Mouse (Mus musculus): ENCODE measurements around the gene Mettl24.
"Not testable (repeated sequence)": the region's sequence is repeated elsewhere in the genome, so short reads cannot be mapped to it uniquely, and the experiment has no call there.

Gene Mettl24

DNA sequence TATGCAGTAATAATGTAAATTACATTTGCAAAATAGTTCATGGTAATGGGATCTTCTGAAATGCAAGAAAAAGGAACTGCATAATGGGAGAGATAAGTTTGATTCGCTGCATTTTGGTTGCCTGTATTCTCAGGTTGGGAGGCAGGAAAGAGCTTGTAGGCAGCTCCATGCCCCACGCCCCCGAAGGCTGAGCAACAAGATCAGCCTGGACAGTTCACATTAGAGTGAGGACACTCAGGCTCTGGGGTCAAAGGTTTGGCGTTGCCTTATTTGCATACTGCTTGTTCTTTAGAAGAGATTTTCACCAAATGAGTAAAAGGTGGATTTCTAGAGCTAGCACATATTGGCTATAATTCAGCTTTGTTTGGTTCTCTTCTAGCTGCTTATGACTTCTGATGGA lies 123.1 kb downstream of the Mettl24 start:
- DNase-seq (ENCODE audit: low read depth, low spot score), result no peak

DNA sequence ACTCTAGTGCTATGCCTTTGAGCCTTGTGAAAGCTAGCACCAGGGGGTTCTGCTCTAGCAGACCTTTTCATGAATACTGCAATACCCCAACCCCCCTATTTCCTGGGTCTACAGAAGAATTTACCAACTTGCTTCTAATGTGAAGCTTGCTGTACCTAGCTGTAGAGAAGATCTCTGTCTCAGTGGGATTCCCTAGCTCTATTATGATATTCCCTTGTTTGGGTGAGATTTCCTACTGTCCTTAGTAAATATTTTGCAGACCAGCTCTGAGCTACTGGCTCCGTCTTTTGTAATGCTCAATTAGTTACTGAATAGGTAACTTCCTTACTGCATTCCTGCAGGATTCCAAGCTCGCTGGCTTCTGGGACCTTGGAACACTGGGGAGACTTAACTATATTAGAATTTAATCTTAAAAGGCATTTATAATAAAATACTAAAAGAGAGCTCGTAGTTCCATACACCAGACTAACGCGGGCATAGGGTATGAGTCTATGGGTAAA lies 126.4 kb downstream of the Mettl24 start:
- not testable (repeated sequence) for DNase-seq (ENCODE audit: low read depth, low spot score)

DNA sequence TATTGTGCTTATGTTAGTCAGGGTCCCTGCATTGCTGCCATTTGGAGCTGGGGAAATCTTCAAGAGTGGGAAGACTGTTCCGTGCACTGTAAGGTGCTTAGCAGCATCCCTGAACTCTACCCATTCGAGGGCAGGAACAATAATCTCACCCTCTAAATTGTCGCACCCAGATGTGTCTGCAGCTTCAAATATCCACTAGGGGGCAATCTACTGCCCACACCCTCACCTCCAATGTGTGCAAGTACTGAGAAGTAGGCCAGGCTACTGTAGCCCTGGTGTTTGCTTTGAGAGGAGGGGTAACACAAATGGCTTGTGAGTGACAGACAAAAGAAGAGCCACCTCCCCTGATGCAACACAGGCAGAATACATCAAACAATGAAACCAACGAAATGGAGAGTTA lies 130.5 kb downstream of the Mettl24 start:
- no peak for DNase-seq (ENCODE audit: low read depth, low spot score)

DNA sequence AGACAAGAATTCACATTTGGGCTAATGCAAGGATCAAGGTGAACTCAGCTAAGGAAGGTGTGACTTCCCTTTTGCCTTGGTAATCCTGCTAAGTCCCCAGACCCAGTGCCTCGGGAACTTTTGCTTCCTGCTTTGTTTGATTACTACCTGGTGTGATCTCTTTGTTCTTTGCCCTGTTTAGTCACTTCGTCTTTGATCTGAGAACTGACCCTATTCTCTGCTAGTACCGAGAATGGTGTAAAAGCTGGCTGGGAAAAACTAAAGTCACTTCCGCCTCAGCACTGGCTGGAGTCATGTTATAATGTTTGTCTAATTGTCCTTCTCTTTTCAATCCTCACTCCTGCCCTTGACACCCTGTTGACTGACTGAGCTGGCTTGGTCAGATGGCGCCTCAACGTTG lies 133.4 kb downstream of the Mettl24 start:
- DNase-seq (ENCODE audit: low read depth, low spot score), result no peak

DNA sequence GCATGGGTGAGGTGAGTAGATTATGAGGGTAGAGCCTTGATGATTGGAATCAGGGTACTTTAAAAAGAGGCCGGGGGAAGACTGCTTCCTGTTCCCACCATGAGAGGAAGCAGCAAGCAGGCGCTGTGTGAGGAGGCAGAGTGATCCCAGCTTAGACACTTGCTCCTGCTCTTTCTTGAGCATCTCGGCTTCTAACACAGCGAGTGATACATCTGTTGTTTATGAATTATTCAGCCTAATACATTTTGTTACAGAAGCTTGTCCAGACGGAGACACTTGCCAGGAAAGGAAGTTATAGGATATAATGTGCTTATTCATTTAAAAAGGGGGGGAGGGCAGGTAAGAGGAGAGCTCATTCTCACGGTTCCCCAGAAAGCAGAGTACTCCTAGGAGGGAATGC lies 142.9 kb downstream of the Mettl24 start:
- DNase-seq (ENCODE audit: low read depth, low spot score), result peak; percentile 42

DNA sequence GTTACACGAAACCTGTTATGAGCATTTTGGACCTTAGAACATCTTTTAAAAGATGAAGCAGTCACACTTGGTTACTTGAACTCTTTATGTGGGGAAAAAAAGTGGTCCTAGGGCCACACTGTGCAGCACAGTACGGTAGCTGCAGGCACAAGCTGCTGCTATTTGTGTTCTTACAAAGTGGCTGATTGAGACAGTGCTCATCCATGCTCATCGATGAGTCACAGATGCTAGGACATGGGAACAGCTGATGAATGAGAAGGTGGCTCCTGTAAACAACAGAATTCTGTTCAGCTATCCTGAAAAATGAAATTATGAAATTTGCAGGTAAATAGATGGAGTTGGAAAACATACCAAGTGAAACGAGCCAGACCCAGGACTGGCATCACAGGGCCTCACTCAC lies 144.6 kb downstream of the Mettl24 start:
- DNase-seq (ENCODE audit: low read depth, low spot score), result no peak

DNA sequence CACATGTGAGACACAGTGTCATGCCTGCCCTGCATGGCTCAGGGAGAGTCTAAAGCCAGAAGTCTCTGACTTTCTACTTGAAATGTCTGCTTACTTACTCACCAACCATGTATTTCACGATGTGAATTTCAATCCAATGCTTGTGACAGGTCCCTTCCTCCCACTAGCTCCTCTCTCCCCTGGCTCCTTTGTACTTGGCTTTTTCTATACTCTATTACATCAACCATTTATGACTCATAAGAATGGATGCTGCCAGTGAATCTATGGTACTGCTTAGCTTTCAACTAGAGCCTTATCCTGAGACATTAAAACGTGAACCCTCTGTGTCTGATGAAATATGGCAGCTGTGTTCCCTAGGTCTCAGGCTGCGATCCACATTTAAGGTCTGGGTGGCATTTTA lies 147.2 kb downstream of the Mettl24 start:
- DNase-seq (ENCODE audit: low read depth, low spot score), result peak; percentile 72

DNA sequence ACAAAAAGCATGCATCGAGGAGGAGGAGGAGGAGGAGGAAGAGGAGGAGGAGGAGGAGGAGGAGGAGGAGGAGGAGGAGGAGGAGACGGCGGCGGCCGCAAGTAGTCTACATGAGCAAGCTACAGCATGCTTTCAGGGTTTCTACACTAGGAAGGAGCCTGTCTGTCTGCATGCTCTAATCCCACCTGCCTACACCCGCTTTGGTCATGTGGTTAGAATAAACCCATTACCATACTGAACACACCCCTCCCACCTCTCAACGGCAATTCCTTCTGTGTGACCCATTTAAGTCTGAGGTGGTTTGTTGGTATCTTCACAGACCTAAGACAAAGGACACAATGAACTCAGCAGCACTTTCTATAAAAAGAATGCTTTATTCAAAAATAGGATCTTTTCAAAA lies 148.2 kb downstream of the Mettl24 start:
- no peak for DNase-seq (ENCODE audit: low read depth, low spot score)

DNA sequence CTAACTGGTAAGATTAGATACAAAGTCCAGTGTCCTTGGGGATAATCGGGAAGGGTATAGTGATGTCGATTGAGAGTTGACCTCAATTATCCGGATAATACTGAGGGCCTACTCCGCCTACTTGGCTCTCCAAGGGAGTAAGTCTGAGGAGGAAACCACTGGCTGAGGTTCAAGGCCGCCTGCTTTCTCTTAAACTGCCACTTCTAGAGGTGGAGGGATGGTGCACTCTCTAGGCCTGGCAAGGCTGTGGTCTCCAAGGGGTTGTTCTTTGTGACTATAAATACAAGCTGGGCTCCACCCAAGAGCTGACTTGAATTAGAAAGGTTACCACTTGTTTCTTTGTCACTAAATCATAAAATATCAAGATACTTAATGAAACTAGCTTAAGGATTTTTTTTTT lies 157.0 kb downstream of the Mettl24 start:
- DNase-seq (ENCODE audit: low read depth, low spot score), result no peak

DNA sequence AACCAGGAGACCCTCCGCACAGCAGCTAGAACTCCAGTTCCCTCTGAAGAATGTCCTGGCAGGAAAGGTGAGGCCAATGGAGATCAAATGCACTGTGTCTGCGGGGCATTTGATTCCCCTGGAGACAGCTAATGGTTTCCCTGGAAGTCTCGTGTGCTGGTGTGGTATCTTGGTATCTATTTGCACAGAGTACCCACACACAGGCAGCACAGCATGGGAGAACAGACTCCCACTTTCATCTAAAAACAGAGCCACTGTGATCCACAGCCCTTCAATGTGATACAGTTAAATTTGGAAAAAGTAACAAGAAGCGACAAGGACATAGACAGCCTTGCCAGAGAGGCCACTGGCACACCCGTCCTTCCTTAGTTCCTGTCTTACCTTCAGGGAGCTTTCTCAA lies 160.8 kb downstream of the Mettl24 start:
- peak; percentile 83 for DNase-seq (ENCODE audit: low read depth, low spot score)

DNA sequence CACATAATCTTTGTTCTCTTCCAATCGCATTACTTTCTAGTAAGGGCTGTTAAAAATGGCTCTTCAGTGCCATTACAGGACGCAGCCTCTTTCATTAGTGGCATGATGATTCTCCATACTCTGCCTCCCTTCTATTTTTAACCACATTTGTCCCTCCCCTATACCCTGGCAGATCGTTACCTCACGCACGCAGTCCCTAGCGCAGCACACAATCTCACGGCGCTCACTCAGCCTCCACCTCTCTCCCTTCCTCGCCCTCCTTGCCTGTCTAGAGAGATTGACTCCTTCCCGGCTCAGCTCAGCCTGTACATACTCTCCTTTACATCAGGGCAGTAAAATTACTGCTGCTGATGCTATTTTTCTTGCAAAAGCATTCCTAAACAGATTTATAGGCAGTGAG lies 161.5 kb downstream of the Mettl24 start:
- DNase-seq (ENCODE audit: low read depth, low spot score), result no peak

DNA sequence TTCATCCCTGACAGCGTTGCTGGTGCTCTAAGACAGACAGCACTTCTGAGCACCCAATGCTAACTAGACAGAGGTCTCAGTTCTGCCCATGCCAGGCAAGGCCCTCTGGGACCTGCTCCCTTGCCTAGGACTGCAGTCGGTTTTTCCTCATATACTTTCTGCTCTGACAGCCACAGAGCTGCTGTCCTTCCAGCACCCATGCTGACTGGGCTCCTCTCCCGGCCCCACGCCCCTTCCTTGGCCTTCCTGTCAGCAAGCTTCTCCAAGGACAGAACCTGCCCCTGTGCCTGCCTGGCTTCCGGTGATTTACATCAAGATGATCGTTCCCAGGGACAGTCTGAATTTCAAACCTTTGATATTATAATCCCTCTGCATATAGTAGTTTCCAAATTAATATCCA lies 162.5 kb downstream of the Mettl24 start:
- no peak for DNase-seq (ENCODE audit: low read depth, low spot score)

DNA sequence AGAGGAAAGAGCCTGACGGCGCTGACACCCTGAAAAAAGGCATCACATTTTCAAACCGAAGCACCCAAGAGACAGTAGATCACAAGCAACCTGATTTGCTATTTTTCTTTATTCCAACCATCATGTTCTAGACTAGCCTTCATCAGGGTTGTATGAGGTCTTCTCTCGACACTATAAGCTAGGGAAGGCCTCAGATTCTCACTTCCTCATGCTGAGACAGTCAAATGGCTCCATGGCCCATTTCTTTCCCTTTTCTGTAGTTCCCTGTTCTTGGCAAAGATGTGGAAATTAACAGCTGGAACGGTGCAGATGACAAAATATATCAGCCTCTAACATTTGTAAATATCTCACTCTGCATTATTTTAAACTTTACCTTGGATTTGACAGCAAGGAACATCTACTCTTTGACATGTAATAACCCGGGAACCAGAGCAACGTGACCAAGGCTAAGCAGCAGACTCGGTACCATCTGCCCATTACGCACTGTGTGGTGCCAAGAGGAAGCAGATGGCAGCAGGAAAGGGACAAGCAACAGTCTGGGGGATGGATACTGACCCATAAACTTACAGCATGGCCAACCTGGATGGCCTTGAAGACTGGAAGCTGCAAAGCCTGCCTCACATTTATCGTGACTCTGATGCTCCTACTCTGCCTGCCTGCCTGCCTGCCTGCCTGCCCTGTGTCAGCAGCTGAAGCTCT lies 164.2 kb downstream of the Mettl24 start:
- no peak for DNase-seq (ENCODE audit: low read depth, low spot score)

DNA sequence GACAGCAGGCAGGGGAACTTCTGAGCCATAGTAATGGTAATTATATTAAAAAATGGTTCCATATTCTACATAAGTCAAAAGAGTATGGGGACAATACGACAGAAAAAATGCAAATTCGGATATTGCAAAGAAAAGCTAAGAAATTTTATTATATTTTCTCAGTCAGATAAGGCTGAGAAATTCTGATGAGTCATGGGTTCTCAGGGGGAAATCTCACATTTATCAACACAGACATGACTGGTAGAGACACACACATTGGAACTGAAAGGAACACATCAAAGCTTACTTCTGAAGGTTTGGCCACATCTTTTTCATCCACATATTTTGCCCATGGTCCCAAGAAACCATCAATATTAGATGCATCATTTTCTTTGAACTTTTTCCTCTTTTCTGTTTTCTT lies 167.6 kb downstream of the Mettl24 start:
- no peak for DNase-seq (ENCODE audit: low read depth, low spot score)

DNA sequence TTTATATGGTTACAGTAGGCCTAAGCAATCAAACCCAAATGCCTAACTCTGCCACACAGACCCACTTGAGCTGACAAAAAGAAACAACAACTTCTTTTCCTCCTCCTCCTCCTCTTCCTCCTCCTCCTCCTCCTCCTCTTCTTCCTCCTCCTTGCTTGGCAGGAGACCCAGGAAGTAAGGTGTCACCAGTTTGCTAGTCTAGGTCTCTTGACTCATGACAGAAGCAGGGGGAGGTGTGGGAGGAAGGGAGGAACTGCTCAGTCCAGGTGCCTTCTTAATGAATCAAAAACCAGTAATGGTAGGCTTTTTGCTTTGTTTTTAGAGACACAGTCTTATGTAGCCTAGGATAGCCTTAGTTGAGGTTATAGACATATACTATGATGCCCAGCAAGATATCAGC lies 168.1 kb downstream of the Mettl24 start:
- DNase-seq (ENCODE audit: low read depth, low spot score), result no peak

DNA sequence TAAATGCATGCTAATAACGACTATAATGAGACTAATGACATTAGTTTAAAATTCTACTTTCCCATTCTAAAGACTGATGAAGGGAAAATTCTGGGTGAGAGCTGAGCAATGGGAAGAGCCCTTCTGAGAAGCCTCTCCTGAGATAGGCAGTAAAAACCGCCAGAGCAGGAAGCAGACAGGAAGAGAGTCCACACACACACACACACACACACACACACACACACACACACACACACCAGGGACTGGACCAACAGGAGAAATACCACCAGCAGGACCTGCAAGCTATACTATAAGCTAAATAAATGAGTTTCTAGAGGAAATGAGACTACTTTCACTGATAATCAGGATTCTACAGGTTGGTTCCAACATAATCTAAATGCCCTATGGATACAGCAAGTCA lies 172.5 kb downstream of the Mettl24 start:
- DNase-seq (ENCODE audit: low read depth, low spot score), result no peak

DNA sequence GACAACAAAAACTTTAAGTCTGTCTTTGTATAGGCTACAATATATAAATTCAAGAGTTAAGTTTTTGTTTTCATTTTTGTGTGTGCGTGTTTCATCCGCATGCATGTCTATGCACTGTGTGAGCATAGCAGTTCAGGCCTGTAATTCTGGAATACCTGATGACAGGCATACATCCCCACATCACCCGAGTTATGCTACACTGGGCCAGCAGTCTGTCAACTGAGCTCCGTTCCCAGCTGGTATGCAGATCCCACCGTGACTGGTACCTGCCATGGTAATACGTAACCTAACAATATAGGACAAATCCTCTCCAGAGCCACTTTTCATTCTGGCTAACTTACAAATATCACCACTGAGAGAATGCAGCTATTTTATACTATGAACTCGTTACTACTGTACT lies 173.6 kb downstream of the Mettl24 start:
- DNase-seq (ENCODE audit: low read depth, low spot score), result no peak

DNA sequence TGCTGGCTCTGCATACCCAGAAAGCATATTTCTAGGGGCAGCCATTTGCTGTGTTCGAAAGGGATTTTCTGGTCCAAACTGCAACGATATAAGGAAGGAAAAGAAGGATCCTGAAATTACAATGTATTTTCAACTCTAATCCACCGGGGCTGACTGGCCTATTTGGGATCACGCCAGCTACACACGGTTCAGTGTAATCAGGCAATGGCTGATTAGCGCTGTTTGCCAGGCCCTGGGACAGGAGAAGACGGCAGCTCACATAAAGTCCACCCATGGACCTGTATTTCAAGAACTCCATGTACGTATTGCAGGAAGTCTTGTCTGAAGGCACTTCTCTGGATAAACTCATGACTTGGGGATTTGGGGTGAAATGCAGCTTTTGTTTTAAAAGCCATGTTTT lies 174.5 kb downstream of the Mettl24 start:
- DNase-seq (ENCODE audit: low read depth, low spot score), result no peak

Data from telencephalon, adult 2 months (tissue).